Mouse (Mus musculus): ENCODE measurements around the gene Anks1. TPM values are rescaled to one million over a fixed set of nuclear protein-coding genes. Genes with fewer than 3 reads are reported as not detected.

Anks1 gene
- polyA plus RNA-seq, 1 experiment from 2014 or later: 8.3 TPM

DNA sequence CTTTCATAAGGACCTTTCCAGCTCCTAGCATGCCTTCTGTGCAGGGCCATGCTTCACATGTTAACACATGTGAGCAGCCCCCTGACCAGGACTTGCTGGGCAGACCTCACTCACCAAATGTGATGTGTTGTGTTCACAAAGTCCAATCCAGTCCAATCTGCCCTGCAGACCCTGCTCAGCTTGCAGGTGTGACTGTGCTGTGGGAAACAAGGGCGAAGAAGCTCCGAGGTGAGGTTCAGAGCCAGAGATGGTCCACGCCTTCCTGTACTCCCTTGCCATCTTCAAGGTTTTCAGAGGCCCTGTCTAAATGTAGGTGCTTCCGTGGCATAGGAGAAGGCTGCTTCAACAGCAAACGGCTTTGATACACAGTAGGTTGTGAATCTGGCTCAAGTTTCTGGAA lies 59.8 kb downstream of the Anks1 start:
- peaks cover 16% of the 10 kb centered on the region; the same call in 1 of the 2 replicates for H3K4me1 ChIP-seq (replicated peaks; ENCODE audit: control insufficient read depth, insufficient read depth)
- no peaks in the 10 kb centered on the region for H3K36me3 ChIP-seq (ENCODE audit: control insufficient read depth, insufficient read depth, low read length)
- ATAC-seq (ENCODE audit: low FRiP score, low TSS enrichment) (no peak), DNase-seq (ENCODE audit: low spot score) (no peak)
- WGBS: 87% methylated on average over 5 of the region's 5 CpGs
- no peak overlapping the region for H3K9ac ChIP-seq (ENCODE audit: low read length)
- no peaks in the 10 kb centered on the region for H3K9me3 ChIP-seq (ENCODE audit: control insufficient read depth, low read length)
- no peak overlapping the region for H3K4me2 ChIP-seq (replicated peaks; ENCODE audit: low read depth)
- no peak overlapping the region for H3K4me3 ChIP-seq (ENCODE audit: low read depth, low read length)
- no peak for TF ChIP-seq EP300 (optimal IDR thresholded peaks at IDR 0.05)
- no peak for TF ChIP-seq CTCF (IDR thresholded peaks at IDR 0.05; ENCODE audit: low read depth)
- H3K27ac ChIP-seq (replicated peaks): peak overlapping the region; percentile 53; the same call in 1 of the 2 replicates
- H3K27me3 ChIP-seq (ENCODE audit: control insufficient read depth, insufficient read depth, low read length): no peaks in the 10 kb centered on the region

DNA sequence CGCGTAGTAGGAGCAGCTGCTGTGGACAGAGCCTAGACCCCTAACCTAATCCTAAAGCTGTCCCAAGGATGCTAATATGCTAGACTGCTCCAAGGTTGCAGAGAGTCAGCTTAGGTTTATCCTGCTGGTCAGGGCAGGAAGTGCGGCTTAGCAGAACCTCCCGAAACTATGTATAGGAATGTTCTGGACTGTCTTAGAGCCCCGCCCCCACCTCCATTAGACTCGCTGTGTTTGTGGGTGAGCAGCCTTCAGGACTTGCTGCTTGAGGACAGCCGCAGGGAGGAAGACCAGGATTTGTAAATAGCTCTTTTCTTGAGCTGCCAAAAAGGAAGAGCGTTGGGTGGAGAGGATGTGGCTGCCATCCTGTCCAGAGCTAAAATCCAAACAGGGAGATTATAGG lies 60.3 kb downstream of the Anks1 start:
- peaks cover 16% of the 10 kb centered on the region; the same call in 1 of the 2 replicates for H3K4me1 ChIP-seq (replicated peaks; ENCODE audit: control insufficient read depth, insufficient read depth)
- H3K4me3 ChIP-seq (ENCODE audit: low read depth, low read length): no peak overlapping the region
- H3K9me3 ChIP-seq (ENCODE audit: control insufficient read depth, low read length): no peaks in the 10 kb centered on the region
- H3K27me3 ChIP-seq (ENCODE audit: control insufficient read depth, insufficient read depth, low read length): no peaks in the 10 kb centered on the region
- TF ChIP-seq CTCF (IDR thresholded peaks at IDR 0.05; ENCODE audit: low read depth) (peak; percentile 72), EP300 (optimal IDR thresholded peaks at IDR 0.05) (no peak)
- H3K4me2 ChIP-seq (replicated peaks; ENCODE audit: low read depth): no peak overlapping the region
- no peak overlapping the region for H3K9ac ChIP-seq (ENCODE audit: low read length)
- peak; percentile 64; the same call in 1 of the 2 replicates for ATAC-seq (ENCODE audit: low FRiP score, low TSS enrichment)
- peak; percentile 67 for DNase-seq (ENCODE audit: low spot score)
- WGBS: 49% methylated on average over 8 of the region's 8 CpGs
- peak overlapping the region; percentile 53 for H3K27ac ChIP-seq (replicated peaks)
- no peaks in the 10 kb centered on the region for H3K36me3 ChIP-seq (ENCODE audit: control insufficient read depth, insufficient read depth, low read length)

DNA sequence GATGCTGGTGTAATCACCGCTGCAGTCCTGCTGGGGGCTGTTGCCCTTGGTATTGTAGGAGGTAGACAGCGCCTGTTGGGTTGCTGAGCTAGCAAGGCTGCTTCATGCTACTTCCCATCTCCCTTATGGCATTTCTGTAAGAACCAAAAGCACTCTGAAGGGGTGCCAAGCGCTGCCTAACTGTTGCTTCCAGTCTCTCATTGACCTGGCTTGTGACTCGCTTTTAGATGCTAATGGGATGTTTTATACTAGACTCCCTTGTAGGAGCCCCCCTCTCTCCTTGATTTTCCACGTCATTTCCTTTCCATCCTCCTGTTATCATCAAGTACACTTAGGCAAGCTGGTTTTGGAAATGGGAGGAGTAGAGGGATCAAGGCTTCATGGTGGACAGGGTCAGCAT lies 60.8 kb downstream of the Anks1 start:
- Histone ChIP-seq H3K4me3 (ENCODE audit: low read depth, low read length) (no peak overlapping the region), H3K9me3 (ENCODE audit: control insufficient read depth, low read length) (no peaks in the 10 kb centered on the region), H3K4me2 (replicated peaks; ENCODE audit: low read depth) (no peak overlapping the region), H3K9ac (ENCODE audit: low read length) (no peak overlapping the region), H3K27ac (replicated peaks) (peak overlapping the region; percentile 53), H3K27me3 (ENCODE audit: control insufficient read depth, insufficient read depth, low read length) (no peaks in the 10 kb centered on the region), H3K36me3 (ENCODE audit: control insufficient read depth, insufficient read depth, low read length) (no peaks in the 10 kb centered on the region), H3K4me1 (replicated peaks; ENCODE audit: control insufficient read depth, insufficient read depth) (peaks cover 16% of the 10 kb centered on the region; the same call in 1 of the 2 replicates)
- no peak for ATAC-seq (ENCODE audit: low FRiP score, low TSS enrichment)
- DNase-seq (ENCODE audit: low spot score): no peak
- TF ChIP-seq CTCF (IDR thresholded peaks at IDR 0.05; ENCODE audit: low read depth) (no peak), EP300 (optimal IDR thresholded peaks at IDR 0.05) (no peak)
- WGBS: 81% methylated on average over 5 of the region's 5 CpGs

DNA sequence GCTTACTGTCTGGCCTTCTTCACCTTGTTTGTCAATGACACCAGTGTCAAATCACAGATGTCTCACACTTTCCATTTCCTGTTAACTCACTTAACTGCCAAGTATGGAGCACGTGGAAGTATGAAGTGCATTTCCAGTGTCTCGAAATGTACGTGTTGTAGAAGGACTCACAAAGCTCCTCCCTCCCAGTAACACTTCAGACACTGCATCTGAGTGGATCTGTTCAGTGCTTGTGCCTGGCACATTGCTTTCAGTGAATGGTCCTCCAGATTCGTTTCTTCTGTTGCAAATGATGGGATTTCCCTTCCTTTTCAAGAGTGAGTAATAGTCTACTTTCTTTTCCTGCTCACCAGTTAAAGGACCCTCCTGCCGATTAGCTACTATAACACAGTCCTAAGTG lies 61.2 kb downstream of the Anks1 start:
- TF ChIP-seq CTCF (IDR thresholded peaks at IDR 0.05; ENCODE audit: low read depth) (no peak), EP300 (optimal IDR thresholded peaks at IDR 0.05) (no peak)
- no peaks in the 10 kb centered on the region for H3K36me3 ChIP-seq (ENCODE audit: control insufficient read depth, insufficient read depth, low read length)
- no peak overlapping the region for H3K9ac ChIP-seq (ENCODE audit: low read length)
- ATAC-seq (ENCODE audit: low FRiP score, low TSS enrichment) (no peak), DNase-seq (ENCODE audit: low spot score) (no peak)
- H3K4me2 ChIP-seq (replicated peaks; ENCODE audit: low read depth): no peak overlapping the region
- 68% methylated on average over 5 of the region's 5 CpGs for WGBS
- no peak overlapping the region for H3K4me3 ChIP-seq (ENCODE audit: low read depth, low read length)
- no peaks in the 10 kb centered on the region for H3K9me3 ChIP-seq (ENCODE audit: control insufficient read depth, low read length)
- H3K27me3 ChIP-seq (ENCODE audit: control insufficient read depth, insufficient read depth, low read length): no peaks in the 10 kb centered on the region
- peak overlapping the region; percentile 53 for H3K27ac ChIP-seq (replicated peaks)
- H3K4me1 ChIP-seq (replicated peaks; ENCODE audit: control insufficient read depth, insufficient read depth): peaks cover 16% of the 10 kb centered on the region; the same call in 1 of the 2 replicates

DNA sequence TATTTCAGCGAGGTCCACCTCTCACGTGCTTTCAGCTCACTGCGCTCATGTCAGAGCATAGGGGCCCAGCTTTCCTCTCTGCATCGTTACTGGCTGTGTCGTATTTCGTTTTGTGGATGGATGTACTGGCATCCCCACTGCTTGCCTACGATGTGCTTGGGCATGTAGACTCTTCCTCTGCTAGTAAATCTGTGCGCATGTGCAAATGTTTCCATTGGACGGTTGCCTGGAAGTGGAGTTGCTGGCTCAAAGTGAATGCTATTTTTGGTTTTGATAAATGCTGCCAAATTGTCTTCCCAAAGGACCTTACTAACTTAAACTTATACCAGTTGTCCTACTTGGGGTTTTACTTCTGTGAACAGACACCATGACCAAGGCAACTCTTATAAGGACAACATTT lies 62.4 kb downstream of the Anks1 start:
- Histone ChIP-seq H3K9me3 (ENCODE audit: control insufficient read depth, low read length) (no peaks in the 10 kb centered on the region), H3K4me2 (replicated peaks; ENCODE audit: low read depth) (no peak overlapping the region), H3K36me3 (ENCODE audit: control insufficient read depth, insufficient read depth, low read length) (no peaks in the 10 kb centered on the region), H3K9ac (ENCODE audit: low read length) (no peak overlapping the region), H3K27me3 (ENCODE audit: control insufficient read depth, insufficient read depth, low read length) (no peaks in the 10 kb centered on the region), H3K4me1 (replicated peaks; ENCODE audit: control insufficient read depth, insufficient read depth) (peaks cover 16% of the 10 kb centered on the region; the same call in 1 of the 2 replicates), H3K4me3 (ENCODE audit: low read depth, low read length) (no peak overlapping the region), H3K27ac (replicated peaks) (0 out of 2 replicates have a peak overlapping the region, but pooled peaks have one; percentile 8)
- DNase-seq (ENCODE audit: low spot score) (no peak), ATAC-seq (ENCODE audit: low FRiP score, low TSS enrichment) (no peak)
- no peak for TF ChIP-seq EP300 (optimal IDR thresholded peaks at IDR 0.05)
- TF ChIP-seq CTCF (IDR thresholded peaks at IDR 0.05; ENCODE audit: low read depth): no peak
- WGBS: 64% methylated on average over 9 of the region's 9 CpGs

DNA sequence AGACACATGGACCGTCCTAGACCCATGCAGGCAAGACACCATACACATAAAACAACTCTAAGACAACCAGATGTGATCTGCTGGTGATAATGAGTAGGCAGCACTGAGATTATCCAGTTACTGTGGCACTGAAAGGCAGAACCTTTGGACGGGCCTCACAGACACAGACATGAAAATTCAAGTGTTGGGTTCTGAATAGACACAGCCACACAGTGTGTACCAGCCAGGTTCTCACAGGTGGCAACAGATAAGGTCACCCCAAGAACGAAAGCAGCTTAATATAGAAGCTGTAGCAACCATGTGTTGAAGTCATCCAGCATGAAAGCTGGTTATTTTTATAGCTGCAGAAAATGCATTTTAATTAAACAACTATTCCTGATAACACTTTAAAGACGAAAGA lies 64.2 kb downstream of the Anks1 start:
- Histone ChIP-seq H3K4me2 (replicated peaks; ENCODE audit: low read depth) (no peak overlapping the region), H3K27me3 (ENCODE audit: control insufficient read depth, insufficient read depth, low read length) (no peaks in the 10 kb centered on the region), H3K9ac (ENCODE audit: low read length) (no peak overlapping the region), H3K36me3 (ENCODE audit: control insufficient read depth, insufficient read depth, low read length) (peaks cover 3% of the 10 kb centered on the region; the same call in 1 of the 2 replicates), H3K4me1 (replicated peaks; ENCODE audit: control insufficient read depth, insufficient read depth) (peaks cover 14% of the 10 kb centered on the region; the same call in 1 of the 2 replicates), H3K9me3 (ENCODE audit: control insufficient read depth, low read length) (no peaks in the 10 kb centered on the region), H3K27ac (replicated peaks) (no peak overlapping the region), H3K4me3 (ENCODE audit: low read depth, low read length) (no peak overlapping the region)
- 78% methylated on average over 4 of the region's 4 CpGs for WGBS
- no peak for DNase-seq (ENCODE audit: low spot score)
- no peak for ATAC-seq (ENCODE audit: low FRiP score, low TSS enrichment)
- TF ChIP-seq CTCF (IDR thresholded peaks at IDR 0.05; ENCODE audit: low read depth): no peak
